ENCODE assay signal across 9 mouse cellular contexts in genomic region chr17:15824854-15825253, GRCm38 (mm10). TPM values are rescaled to one million over a fixed set of nuclear protein-coding genes. Genes with fewer than 3 reads are reported as not detected.
DNase-seq lines count a peak whose midpoint lies in the region; ATAC-seq and TF ChIP-seq lines count a peak whose summit lies in the region.
"Had no signal": no experiment of that assay in that cellular context is flagged by ENCODE, and none has a peak within 500 bp of the region (broad histone marks: within the 10 kb centered on the region; RNA-seq: fewer than 3 reads in every experiment).

No protein-coding gene starts in this region.

- no peaks in the 10 kb centered on the region for H3K9me3 ChIP-seq in kidney, postnatal 0 days (replicated peaks; ENCODE audit: low read length)
- H3K9me3 ChIP-seq in embryonic facial prominence, embryonic 15.5 days (replicated peaks): no peaks in the 10 kb centered on the region
- no peaks in the 10 kb centered on the region for H3K9me3 ChIP-seq in intestine, postnatal 0 days (ENCODE audit: control insufficient read depth)
- no peaks in the 10 kb centered on the region for H3K9me3 ChIP-seq in neural tube, embryonic 13.5 days

- peak overlapping the region; percentile 93 for H3K9ac ChIP-seq in kidney, postnatal 0 days (ENCODE audit: low read depth, low read length)
- H3K9ac ChIP-seq in embryonic facial prominence, embryonic 15.5 days: peak overlapping the region; percentile 88; the same call in 1 of the 2 replicates
- peak overlapping the region; percentile 90 for H3K9ac ChIP-seq in intestine, postnatal 0 days (ENCODE audit: low read depth, low read length)
- peak overlapping the region; percentile 99 for H3K9ac ChIP-seq in neural tube, embryonic 13.5 days

- peak overlapping the region; percentile 90 for H3K4me3 ChIP-seq in kidney, postnatal 0 days (replicated peaks; ENCODE audit: low read depth, low read length)
- H3K4me3 ChIP-seq in embryonic facial prominence, embryonic 15.5 days (replicated peaks): peak overlapping the region; percentile 83
- peak overlapping the region; percentile 92 for H3K4me3 ChIP-seq in intestine, postnatal 0 days (ENCODE audit: low read depth, low read length)
- H3K4me3 ChIP-seq in neural tube, embryonic 13.5 days: peak overlapping the region; percentile 98

- 19% methylated on average over 3 of the region's 3 CpGs for WGBS in kidney, postnatal 0 days
- WGBS in embryonic facial prominence, embryonic 15.5 days: 11% methylated on average over 3 of the region's 3 CpGs
- 32% methylated on average over 3 of the region's 3 CpGs for WGBS in intestine, postnatal 0 days
- WGBS in neural tube, embryonic 13.5 days: 6% methylated on average over 3 of the region's 3 CpGs

- no peak for TF ChIP-seq CTCF in kidney, postnatal 0 days (IDR thresholded peaks at IDR 0.05; ENCODE audit: low read depth)
- TF ChIP-seq CTCF in intestine, postnatal 0 days (IDR thresholded peaks at IDR 0.05; ENCODE audit: low read depth): no peak

- H3K27ac ChIP-seq in kidney, postnatal 0 days: no peak overlapping the region
- no peak overlapping the region for H3K27ac ChIP-seq in embryonic facial prominence, embryonic 15.5 days (replicated peaks)
- no peak overlapping the region for H3K27ac ChIP-seq in intestine, postnatal 0 days (ENCODE audit: low read depth, low read length)
- H3K27ac ChIP-seq in neural tube, embryonic 13.5 days (replicated peaks): peak overlapping the region; percentile 97

- no peak for DNase-seq in kidney, postnatal 0 days (ENCODE audit: low spot score)
- DNase-seq in kidney, adult 18-20 months: no peak
- no peak for DNase-seq in adrenal gland, postnatal 25 days
- DNase-seq in spleen, adult 12 weeks (ENCODE audit: low spot score): no peak
- no peak for DNase-seq in gastrocnemius, postnatal 25 days

- peaks cover 18% of the 10 kb centered on the region for H3K4me1 ChIP-seq in kidney, postnatal 0 days (replicated peaks; ENCODE audit: insufficient read depth, low read length)
- peaks cover 47% of the 10 kb centered on the region for H3K4me1 ChIP-seq in embryonic facial prominence, embryonic 15.5 days
- H3K4me1 ChIP-seq in intestine, postnatal 0 days (replicated peaks; ENCODE audit: control insufficient read depth, insufficient read depth, low read length): no peaks in the 10 kb centered on the region; the same call in 1 of the 2 replicates
- peaks cover 67% of the 10 kb centered on the region for H3K4me1 ChIP-seq in neural tube, embryonic 13.5 days (replicated peaks)

- no peaks in the 10 kb centered on the region for H3K27me3 ChIP-seq in kidney, postnatal 0 days (ENCODE audit: insufficient read depth, low read length)
- peaks cover 9% of the 10 kb centered on the region; the same call in 1 of the 2 replicates for H3K27me3 ChIP-seq in embryonic facial prominence, embryonic 15.5 days
- no peaks in the 10 kb centered on the region for H3K27me3 ChIP-seq in intestine, postnatal 0 days (replicated peaks; ENCODE audit: control insufficient read depth, insufficient read depth, low read length)
- H3K27me3 ChIP-seq in neural tube, embryonic 13.5 days: no peaks in the 10 kb centered on the region
- H3K27me3 ChIP-seq: Patski had no signal

- H3K36me3 ChIP-seq in kidney, postnatal 0 days (ENCODE audit: insufficient read depth, low read length): 0 out of 2 replicates have a peak, but pooled peaks cover 5% of the 10 kb centered on the region
- H3K36me3 ChIP-seq in embryonic facial prominence, embryonic 15.5 days: no peaks in the 10 kb centered on the region
- peaks cover 6% of the 10 kb centered on the region; the same call in 1 of the 2 replicates for H3K36me3 ChIP-seq in intestine, postnatal 0 days (ENCODE audit: control insufficient read depth, insufficient read depth)
- peaks cover 12% of the 10 kb centered on the region for H3K36me3 ChIP-seq in neural tube, embryonic 13.5 days

- no peak for ATAC-seq in kidney, postnatal 0 days (replicated peaks; ENCODE audit: low FRiP score, low read depth)
- no peak for ATAC-seq in embryonic facial prominence, embryonic 15.5 days (ENCODE audit: insufficient number of reproducible peaks, low FRiP score, low TSS enrichment, low read depth)
- ATAC-seq in intestine, postnatal 0 days: no peak
- ATAC-seq in neural tube, embryonic 13.5 days (ENCODE audit: low read depth): no peak

- H3K4me2 ChIP-seq in kidney, postnatal 0 days (ENCODE audit: low read length): peak overlapping the region; percentile 93
- peak overlapping the region; percentile 87 for H3K4me2 ChIP-seq in embryonic facial prominence, embryonic 15.5 days (replicated peaks)
- H3K4me2 ChIP-seq in intestine, postnatal 0 days (replicated peaks; ENCODE audit: low read depth): peak overlapping the region; percentile 92
- H3K4me2 ChIP-seq in neural tube, embryonic 13.5 days: peak overlapping the region; percentile 90

RNA-seq across cellular contexts. Expression of gene Rgmb, which starts 6.0 kb away (rescaled TPM):
- 12.5 and 15.0 TPM in 2 replicates for polyA plus RNA-seq in kidney, postnatal 0 days (2015; fragmentation: Nextera tagmentation; extraction: Ambion mirVana)
- polyA plus RNA-seq in embryonic facial prominence, embryonic 15.5 days (2015; fragmentation: Nextera tagmentation; extraction: Ambion mirVana): 27.9 and 28.9 TPM in 2 replicates
- 27.7 and 33.8 TPM in 2 replicates for polyA plus RNA-seq in intestine, postnatal 0 days (2015; fragmentation: Nextera tagmentation; extraction: Ambion mirVana)
- polyA plus RNA-seq in neural tube, embryonic 13.5 days (2015; fragmentation: Nextera tagmentation; extraction: Ambion mirVana): 88.9 and 89.6 TPM in 2 replicates
- 12.5 and 18.1 TPM in 2 replicates for total RNA-seq in adrenal gland, postnatal 25 days (2021)
- total RNA-seq in gastrocnemius, postnatal 25 days (2021): 10 to 100 TPM; 34.9 to 37.6 TPM
